Mouse (Mus musculus) small intestine, adult 2 months (tissue): ENCODE measurements at regions not wholly inside any gene's neighbourhood (a gene's known extent, or its start where the extent isn't known, plus 50 kb on each side); places are given as distances from the start of the nearest gene placed in this dataset.

Experiments used
- H3K27ac ChIP-seq: fragments of 200-500 bp; 2 replicates; pipeline ENCODE4 v1.5.1; 2012; ENCODE audit warnings: low read depth, low read length, control low read depth, inconsistent platforms; ENCODE audit not compliant: insufficient read depth
- H3K27me3 ChIP-seq: fragments of 200-500 bp; 2 replicates; pipeline ENCODE4 v1.6.1; 2012; ENCODE audit warnings: mild to moderate bottlenecking, moderate library complexity, low read length, inconsistent platforms; ENCODE audit not compliant: control insufficient read depth, insufficient read depth
- H3K36me3 ChIP-seq: fragments of 200-500 bp; 2 replicates; pipeline ENCODE4 v1.6.1; 2012; ENCODE audit warnings: mild to moderate bottlenecking, low read length, control low read depth, inconsistent platforms; ENCODE audit not compliant: control insufficient read depth, insufficient read depth
- H3K4me1 ChIP-seq: fragments of 200-500 bp; 2 replicates; pipeline ENCODE4 v1.6.1; 2012; ENCODE audit warnings: low read length, inconsistent platforms, mixed read lengths; ENCODE audit not compliant: control insufficient read depth, insufficient read depth, insufficient read length
- H3K4me3 ChIP-seq: fragments of 200-500 bp; 2 replicates; pipeline ENCODE4 v1.5.1; 2012; ENCODE audit warnings: low read depth, mild to moderate bottlenecking, control low read depth, inconsistent platforms, low read length, moderate library complexity
- CTCF ChIP-seq: fragments of 200-500 bp; IDR thresholded peaks from 2 replicates; pipeline ENCODE4 v1.5.1; 2012; ENCODE audit warnings: low read depth, mild to moderate bottlenecking, control low read depth, inconsistent platforms, low read length, moderate library complexity, mixed read lengths; ENCODE audit not compliant: insufficient replicate concordance, insufficient read length; ENCODE audit errors: extremely low read depth
- POLR2A ChIP-seq: fragments of 200-500 bp; IDR thresholded peaks from 2 replicates; pipeline ENCODE4 v1.6.1; 2012; ENCODE audit warnings: low read depth, mild to moderate bottlenecking, control low read depth, inconsistent platforms, low read length, moderate library complexity
- WGBS: fragments of 180-500 bp; shearing (Covaris S2); methylation state at CpG from one replicate; pipeline ENCODE4 v1.1.7; 2018; 5-methylcytosine and 5-hydroxymethylcytosine counted together

DNA sequence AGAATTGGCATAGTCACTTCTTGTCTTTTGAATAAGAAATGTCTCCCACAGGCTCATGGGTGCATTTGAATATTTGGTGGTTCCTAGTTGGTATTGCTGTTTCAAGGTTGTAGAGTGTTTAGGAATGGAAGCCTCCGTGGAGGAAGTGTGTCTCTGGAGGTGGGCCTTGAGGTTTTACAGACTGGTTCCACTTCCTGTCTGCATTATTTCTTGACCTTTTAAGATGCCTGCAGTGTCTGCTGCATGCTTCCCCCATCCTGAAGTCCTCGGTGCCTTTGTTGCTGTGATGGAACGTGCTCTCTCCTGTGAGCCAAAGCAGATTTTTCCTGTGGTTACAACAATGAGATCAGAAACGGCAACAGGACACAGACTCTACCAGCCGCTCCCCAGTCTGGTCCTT, 299.4 kb upstream of the Gadl1 start:
- Histone ChIP-seq H3K4me1 (peaks cover 8% of the 10 kb centered on the region; the same call in 1 of the 2 replicates), H3K27ac (no peak overlapping the region), H3K36me3 (no peaks in the 10 kb centered on the region), H3K27me3 (no peaks in the 10 kb centered on the region), H3K4me3 (no peak overlapping the region)
- no peak for TF ChIP-seq CTCF
- 79% methylated on average over 5 of the region's 5 CpGs for WGBS

DNA sequence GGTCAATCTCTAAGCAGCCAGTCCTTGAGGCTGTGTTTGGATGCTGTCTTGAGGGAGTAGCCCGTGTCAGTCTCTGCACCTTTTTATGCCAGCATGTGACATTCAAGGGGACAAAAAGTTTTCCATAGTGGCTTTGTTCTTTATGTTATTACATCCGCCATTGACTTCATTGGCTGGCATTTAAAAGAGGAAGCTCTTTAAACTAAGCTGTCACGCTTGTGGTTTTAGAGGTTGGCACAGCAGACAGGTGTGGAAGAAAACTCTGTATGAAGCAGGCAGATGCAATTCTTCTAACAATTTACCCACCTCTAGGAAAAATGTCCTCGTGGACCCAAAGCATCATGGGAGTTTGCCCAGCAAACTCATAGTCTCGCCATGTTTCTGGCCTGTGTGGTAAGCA, 297.5 kb upstream of the Gadl1 start:
- H3K36me3 ChIP-seq: no peaks in the 10 kb centered on the region
- WGBS: 83% methylated on average over 5 of the region's 5 CpGs
- no peak overlapping the region for H3K4me3 ChIP-seq
- H3K27ac ChIP-seq: no peak overlapping the region
- H3K27me3 ChIP-seq: no peaks in the 10 kb centered on the region
- H3K4me1 ChIP-seq: peaks cover 8% of the 10 kb centered on the region; the same call in 1 of the 2 replicates
- TF ChIP-seq POLR2A: no peak
- no peak for TF ChIP-seq CTCF

DNA sequence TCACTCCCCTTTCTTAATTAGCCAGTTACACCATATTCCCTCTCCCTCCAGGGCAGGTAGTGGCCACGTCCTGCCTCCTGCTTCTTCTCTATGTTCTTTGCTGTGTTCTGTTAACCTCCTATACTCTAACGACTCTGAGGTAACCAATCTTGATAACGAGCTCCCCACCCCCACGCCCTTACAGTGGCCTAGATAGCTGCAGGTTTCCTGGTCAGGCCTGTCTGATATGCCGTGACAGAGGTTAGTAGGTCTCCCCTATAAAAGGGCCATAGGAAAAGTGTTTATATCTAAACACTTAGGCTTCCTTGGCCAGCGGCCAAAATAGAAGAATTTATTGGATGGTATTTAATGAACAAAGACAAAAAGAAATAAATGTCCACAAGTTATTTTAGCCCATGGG, 296.3 kb upstream of the Gadl1 start:
- WGBS: 33% methylated on average over 6 of the region's 6 CpGs
- no peak overlapping the region for H3K27ac ChIP-seq

DNA sequence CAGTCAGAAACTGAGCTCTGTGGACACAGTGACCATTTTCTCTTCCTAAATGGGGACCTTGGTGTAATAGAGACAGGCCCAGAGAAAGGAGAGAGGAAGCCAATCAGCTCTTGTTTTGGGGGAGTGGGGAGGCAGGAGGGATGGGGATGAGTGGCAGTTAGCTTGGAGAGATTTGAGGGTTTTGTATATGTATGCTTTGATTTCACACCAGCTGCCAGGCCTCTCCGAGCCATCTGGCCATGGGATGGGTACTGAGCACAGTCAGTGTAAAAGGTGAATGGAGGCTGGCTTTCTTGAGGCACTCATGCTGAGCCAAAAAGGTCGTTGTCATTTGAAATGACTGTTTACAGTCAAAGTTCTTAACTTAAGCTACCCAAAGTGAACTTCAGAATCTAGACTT, 295.2 kb upstream of the Gadl1 start:
- Histone ChIP-seq H3K4me1 (peaks cover under 1% of the 10 kb centered on the region; the same call in 1 of the 2 replicates), H3K4me3 (no peak overlapping the region), H3K36me3 (no peaks in the 10 kb centered on the region), H3K27me3 (no peaks in the 10 kb centered on the region), H3K27ac (no peak overlapping the region)
- 81% methylated on average over 2 of the region's 2 CpGs for WGBS
- TF ChIP-seq POLR2A: no peak
- TF ChIP-seq CTCF: no peak

More for the DNA sequence above, 296.3 kb upstream of the Gadl1 start:
- no peak for TF ChIP-seq CTCF
- Histone ChIP-seq H3K36me3 (no peaks in the 10 kb centered on the region), H3K27me3 (no peaks in the 10 kb centered on the region), H3K4me1 (peaks cover 8% of the 10 kb centered on the region; the same call in 1 of the 2 replicates), H3K4me3 (no peak overlapping the region)

DNA sequence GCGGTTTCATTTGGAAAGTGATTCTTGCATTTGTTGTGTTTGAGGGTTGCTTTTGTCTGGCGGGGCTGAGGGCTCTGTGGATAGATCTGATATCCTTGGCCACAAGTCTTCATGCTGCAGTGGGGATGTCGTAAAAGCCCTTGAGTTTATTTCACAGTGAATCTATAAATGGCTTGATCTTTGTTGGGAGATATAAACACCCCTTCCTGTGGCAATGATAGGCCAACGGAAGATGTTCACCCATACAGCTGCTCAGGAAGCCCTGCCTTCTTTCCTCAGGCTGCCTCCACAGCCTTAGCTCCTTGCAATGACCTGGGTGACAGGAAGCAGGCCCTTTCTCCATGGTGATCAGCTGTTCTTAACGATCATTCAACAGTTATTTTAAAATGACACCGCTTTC, 291.3 kb upstream of the Gadl1 start:
- 70% methylated on average over 6 of the region's 6 CpGs for WGBS
- TF ChIP-seq POLR2A (no peak), CTCF (no peak)

DNA sequence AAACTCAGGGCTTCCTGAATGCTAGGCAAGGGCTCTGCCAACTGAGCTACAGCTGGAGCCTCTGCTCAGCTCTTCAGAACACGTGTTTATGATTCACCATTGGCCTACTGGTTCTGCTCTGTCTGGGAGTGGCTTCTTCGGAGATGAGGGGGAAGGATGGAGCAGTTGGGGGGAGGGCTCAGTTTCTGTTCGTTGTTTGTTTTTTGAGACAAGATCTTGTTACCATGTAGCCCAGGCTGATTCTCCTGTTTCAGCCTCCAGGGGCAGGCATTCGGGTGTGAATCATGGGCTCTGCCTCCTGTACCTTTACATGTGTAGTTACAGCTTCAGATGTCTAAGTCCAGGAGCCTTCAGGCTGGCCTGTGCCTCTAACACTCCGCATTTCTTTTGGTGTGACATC, 285.3 kb upstream of the Gadl1 start:
- no peak overlapping the region for H3K27ac ChIP-seq
- 33% methylated on average over 5 of the region's 5 CpGs for WGBS

More for the DNA sequence above, 291.3 kb upstream of the Gadl1 start:
- Histone ChIP-seq H3K4me3 (no peak overlapping the region), H3K27ac (no peak overlapping the region), H3K4me1 (no peaks in the 10 kb centered on the region), H3K36me3 (no peaks in the 10 kb centered on the region), H3K27me3 (no peaks in the 10 kb centered on the region)

DNA sequence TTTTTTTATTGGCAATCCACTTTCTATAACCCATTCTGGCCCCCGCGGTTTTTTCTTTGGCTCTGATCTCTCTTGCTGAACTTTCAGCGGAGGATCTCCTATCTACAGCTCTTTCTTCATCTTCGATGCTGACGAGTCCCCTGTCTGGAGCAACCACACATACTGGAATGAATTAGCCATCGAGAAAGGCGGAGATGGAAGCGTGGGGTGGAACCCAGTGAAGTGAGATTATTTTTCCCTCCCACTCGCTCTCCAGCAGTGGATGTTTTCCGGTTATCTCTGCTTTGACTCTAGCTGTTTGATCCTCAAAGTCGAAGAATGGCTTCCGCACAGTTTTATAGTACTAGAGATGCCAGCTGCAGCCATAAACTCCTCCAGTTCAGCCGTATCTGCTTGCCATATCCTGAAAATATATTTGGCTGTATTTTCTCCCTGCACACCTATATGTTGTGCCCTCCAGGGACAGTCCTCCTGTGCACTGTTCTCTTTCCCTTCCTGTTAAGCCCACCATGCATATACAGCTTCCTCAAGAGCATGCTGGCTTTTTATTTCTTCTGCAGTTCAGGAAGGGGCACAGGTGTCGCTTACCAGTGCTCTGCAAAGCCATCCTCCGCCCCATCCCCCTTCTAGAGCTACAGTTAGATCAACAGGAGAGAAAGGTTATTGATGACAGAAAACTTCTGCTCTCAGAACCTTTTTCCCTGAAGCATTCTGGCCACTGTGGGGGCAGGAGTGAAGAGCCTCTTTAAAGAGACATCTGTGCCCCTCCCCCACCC, 284.3 kb upstream of the Gadl1 start:
- no peaks in the 10 kb centered on the region for H3K36me3 ChIP-seq
- H3K4me1 ChIP-seq: no peaks in the 10 kb centered on the region
- 47% methylated on average over 15 of the region's 15 CpGs for WGBS
- TF ChIP-seq POLR2A: no peak
- TF ChIP-seq CTCF: no peak
- H3K27me3 ChIP-seq: no peaks in the 10 kb centered on the region
- H3K4me3 ChIP-seq: no peak overlapping the region
- no peak overlapping the region for H3K27ac ChIP-seq

More for the DNA sequence above, 285.3 kb upstream of the Gadl1 start:
- no peaks in the 10 kb centered on the region for H3K4me1 ChIP-seq
- no peaks in the 10 kb centered on the region for H3K36me3 ChIP-seq
- no peak for TF ChIP-seq POLR2A
- TF ChIP-seq CTCF: no peak
- H3K4me3 ChIP-seq: no peak overlapping the region
- no peaks in the 10 kb centered on the region for H3K27me3 ChIP-seq
